Mouse (Mus musculus): ENCODE data around the gene Podnl1.

GRCm38 (mm10) chr8:84173861-84174260 lies 48.1 kb downstream of the Podnl1 start:
- TF ChIP-seq POLR2A (IDR thresholded peaks at IDR 0.05; ENCODE audit: low read depth, low read length), result no peak
- 0 out of 2 replicates have a peak, but pooled peaks have one; percentile 11 for TF ChIP-seq CTCF (IDR thresholded peaks at IDR 0.05; ENCODE audit: borderline replicate concordance, insufficient read depth, low read length)

All from embryonic fibroblast, embryonic 13.5 days (primary cell).